ENCODE assay signal across 24 mouse cellular contexts in genomic region chr17:83753112-83753899, GRCm38 (mm10). TPM values are rescaled to one million over a fixed set of nuclear protein-coding genes. Genes with fewer than 3 reads are reported as not detected.
A peak's percentile ranks its signal among the peaks of the same experiment; 100 is the strongest.
DNase-seq lines count a peak whose midpoint lies in the region; ATAC-seq lines count a peak whose summit lies in the region.
"Had no signal": no experiment of that assay in that cellular context is flagged by ENCODE, and none has a peak within 500 bp of the region (broad histone marks: within the 10 kb centered on the region; RNA-seq: fewer than 3 reads in every experiment).

No protein-coding gene starts in this region.

- no peak overlapping the region for H3K4me3 ChIP-seq in forebrain, embryonic 12.5 days (replicated peaks)
- H3K4me3 ChIP-seq in forebrain, embryonic 16.5 days (replicated peaks; ENCODE audit: low read length) = no peak overlapping the region
- no peak overlapping the region for H3K4me3 ChIP-seq in midbrain, embryonic 10.5 days
- no peak overlapping the region for H3K4me3 ChIP-seq in midbrain, embryonic 11.5 days (ENCODE audit: low read depth, low read length)
- no peak overlapping the region for H3K4me3 ChIP-seq in forebrain, embryonic 14.5 days (ENCODE audit: low read depth, low read length)
- H3K4me3 ChIP-seq: heart, embryonic 15.5 days; limb, embryonic 13.5 days; liver, embryonic 12.5 days; stomach, embryonic 15.5 days had no signal

- peaks cover 11% of the 10 kb centered on the region; the same call in 1 of the 2 replicates for H3K36me3 ChIP-seq in forebrain, embryonic 12.5 days (replicated peaks)
- peaks cover 2% of the 10 kb centered on the region; the same call in 1 of the 2 replicates for H3K36me3 ChIP-seq in forebrain, embryonic 16.5 days (ENCODE audit: control insufficient read depth, insufficient read depth)
- peaks cover 24% of the 10 kb centered on the region for H3K36me3 ChIP-seq in midbrain, embryonic 10.5 days
- H3K36me3 ChIP-seq in midbrain, embryonic 11.5 days (ENCODE audit: control insufficient read depth, insufficient read depth, low read length) = no peaks in the 10 kb centered on the region
- H3K36me3 ChIP-seq in forebrain, embryonic 14.5 days (ENCODE audit: control insufficient read depth, insufficient read depth, low read length) = 0 out of 2 replicates have a peak, but pooled peaks cover 5% of the 10 kb centered on the region

- no peaks in the 10 kb centered on the region for H3K27me3 ChIP-seq in forebrain, embryonic 12.5 days
- no peaks in the 10 kb centered on the region for H3K27me3 ChIP-seq in forebrain, embryonic 16.5 days (replicated peaks; ENCODE audit: control insufficient read depth, insufficient read depth, low read length)
- no peaks in the 10 kb centered on the region for H3K27me3 ChIP-seq in midbrain, embryonic 10.5 days (ENCODE audit: low read depth, poor library complexity, severe bottlenecking)
- no peaks in the 10 kb centered on the region for H3K27me3 ChIP-seq in midbrain, embryonic 11.5 days (ENCODE audit: control insufficient read depth, insufficient read depth, low read length)
- H3K27me3 ChIP-seq in forebrain, embryonic 14.5 days (replicated peaks; ENCODE audit: control insufficient read depth, insufficient read depth, low read length) = no peaks in the 10 kb centered on the region
- H3K27me3 ChIP-seq: heart, embryonic 15.5 days; limb, embryonic 13.5 days; liver, embryonic 12.5 days; stomach, embryonic 15.5 days had no signal

- no peak overlapping the region for H3K4me2 ChIP-seq in forebrain, embryonic 12.5 days
- no peak overlapping the region for H3K4me2 ChIP-seq in forebrain, embryonic 16.5 days (ENCODE audit: low read length)
- H3K4me2 ChIP-seq in midbrain, embryonic 11.5 days = no peak overlapping the region
- H3K4me2 ChIP-seq in forebrain, embryonic 14.5 days (ENCODE audit: low read length) = no peak overlapping the region
- H3K4me2 ChIP-seq: heart, embryonic 15.5 days; limb, embryonic 13.5 days; liver, embryonic 12.5 days; stomach, embryonic 15.5 days had no signal

- peaks cover 11% of the 10 kb centered on the region for H3K4me1 ChIP-seq in forebrain, embryonic 12.5 days
- no peaks in the 10 kb centered on the region for H3K4me1 ChIP-seq in forebrain, embryonic 16.5 days (replicated peaks; ENCODE audit: control insufficient read depth, insufficient read depth, low read length)
- peaks cover 15% of the 10 kb centered on the region for H3K4me1 ChIP-seq in midbrain, embryonic 10.5 days
- no peaks in the 10 kb centered on the region for H3K4me1 ChIP-seq in midbrain, embryonic 11.5 days (ENCODE audit: control insufficient read depth, insufficient read depth, low read length)
- no peaks in the 10 kb centered on the region for H3K4me1 ChIP-seq in forebrain, embryonic 14.5 days (ENCODE audit: control insufficient read depth, insufficient read depth, low read length)
- H3K4me1 ChIP-seq: heart, embryonic 15.5 days; limb, embryonic 13.5 days; stomach, embryonic 15.5 days had no signal

- WGBS in forebrain, embryonic 12.5 days = 40% methylated on average over 11 of the region's 11 CpGs
- WGBS in forebrain, embryonic 16.5 days = 28% methylated on average over 11 of the region's 11 CpGs
- whole genome bisulfite sequencing in midbrain, embryonic 10.5 days = 76% methylated on average over 11 of the region's 11 CpGs
- WGBS in midbrain, embryonic 11.5 days = 71% methylated on average over 11 of the region's 11 CpGs
- 33% methylated on average over 11 of the region's 11 CpGs for WGBS in forebrain, embryonic 14.5 days

- H3K9me3 ChIP-seq in forebrain, embryonic 12.5 days = no peaks in the 10 kb centered on the region
- H3K9me3 ChIP-seq in forebrain, embryonic 16.5 days (ENCODE audit: control insufficient read depth, low read length) = no peaks in the 10 kb centered on the region
- no peaks in the 10 kb centered on the region for H3K9me3 ChIP-seq in midbrain, embryonic 10.5 days (replicated peaks)
- no peaks in the 10 kb centered on the region for H3K9me3 ChIP-seq in midbrain, embryonic 11.5 days (ENCODE audit: control insufficient read depth, low read length)
- H3K9me3 ChIP-seq in forebrain, embryonic 14.5 days (replicated peaks; ENCODE audit: control insufficient read depth, low read length) = no peaks in the 10 kb centered on the region
- H3K9me3 ChIP-seq: heart, embryonic 15.5 days; limb, embryonic 13.5 days; liver, embryonic 12.5 days; stomach, embryonic 15.5 days had no signal

- peak; percentile 33; the same call in 1 of the 2 replicates for ATAC-seq in forebrain, embryonic 12.5 days (ENCODE audit: low FRiP score)
- no peak for ATAC-seq in forebrain, embryonic 16.5 days
- no peak for ATAC-seq in midbrain, embryonic 11.5 days (ENCODE audit: low FRiP score)
- ATAC-seq in forebrain, embryonic 14.5 days = peak; percentile 68
- ATAC-seq: CD4-positive, CD25-positive, alpha-beta regulatory T cell, adult 4 months; liver, embryonic 12.5 days had no signal

- H3K9ac ChIP-seq in forebrain, embryonic 12.5 days = no peak overlapping the region
- no peak overlapping the region for H3K9ac ChIP-seq in forebrain, embryonic 16.5 days (replicated peaks; ENCODE audit: low read depth, low read length)
- no peak overlapping the region for H3K9ac ChIP-seq in midbrain, embryonic 11.5 days (ENCODE audit: low read length)
- H3K9ac ChIP-seq in forebrain, embryonic 14.5 days (ENCODE audit: low read length) = no peak overlapping the region
- H3K9ac ChIP-seq: heart, embryonic 15.5 days; limb, embryonic 13.5 days; liver, embryonic 12.5 days; stomach, embryonic 15.5 days had no signal

- DNase-seq in midbrain, embryonic 10.5 days (ENCODE audit: low spot score) = no peak
- no peak for DNase-seq in midbrain, embryonic 11.5 days (ENCODE audit: low spot score, missing footprints)
- DNase-seq in forebrain, embryonic 14.5 days (ENCODE audit: low spot score) = peak; percentile 33
- peak; percentile 35 for DNase-seq in retina, embryonic 14.5 days (ENCODE audit: low spot score)
- DNase-seq in adrenal gland, postnatal 25 days = no peak
- DNase-seq in testis, postnatal 14 days (ENCODE audit: low spot score) = no peak
- DNase-seq: adrenal gland, postnatal 10 days; cerebellum, adult 9-10 months; heart, postnatal 36 days; kidney, adult 2 months; layer of hippocampus, adult 9-11 months; lung, adult 18-20 months; lung, postnatal 10 days; right cerebral cortex, postnatal 4 days; thymus, adult 2 months; thymus, postnatal 4 days had no signal

- 0 out of 2 replicates have a peak overlapping the region, but pooled peaks have one; percentile 19 for H3K27ac ChIP-seq in forebrain, embryonic 12.5 days
- no peak overlapping the region for H3K27ac ChIP-seq in forebrain, embryonic 16.5 days (ENCODE audit: low read length)
- H3K27ac ChIP-seq in midbrain, embryonic 10.5 days (replicated peaks) = 0 out of 2 replicates have a peak overlapping the region, but pooled peaks have one; percentile 6
- H3K27ac ChIP-seq in midbrain, embryonic 11.5 days (ENCODE audit: low read depth, low read length) = no peak overlapping the region
- H3K27ac ChIP-seq in forebrain, embryonic 14.5 days (ENCODE audit: low read depth, low read length) = 0 out of 2 replicates have a peak overlapping the region, but pooled peaks have one; percentile 33
- H3K27ac ChIP-seq: heart, embryonic 15.5 days; kidney, postnatal 0 days; limb, embryonic 13.5 days; liver, embryonic 12.5 days; stomach, embryonic 15.5 days had no signal

RNA-seq across cellular contexts. Expression of gene Mta3, which starts 47.3 kb away (rescaled TPM):
- polyA plus RNA-seq in forebrain, embryonic 12.5 days (2016; fragmentation: Nextera tagmentation; extraction: Ambion mirVana) = 32.2 and 36.9 TPM in 2 replicates
- polyA plus RNA-seq in forebrain, embryonic 16.5 days (2015; fragmentation: Nextera tagmentation; extraction: Ambion mirVana) = 38.2 and 39.6 TPM in 2 replicates
- polyA plus RNA-seq in midbrain, embryonic 10.5 days (2016; fragmentation: Nextera tagmentation; extraction: Ambion mirVana) = 32.6 and 35.4 TPM in 2 replicates
- 28.8 and 31.1 TPM in 2 replicates for polyA plus RNA-seq in midbrain, embryonic 11.5 days (2014; fragmentation: Nextera tagmentation; extraction: Ambion mirVana)
- 26.5 and 28.1 TPM in 2 replicates for polyA plus RNA-seq in forebrain, embryonic 14.5 days (2014; fragmentation: Nextera tagmentation; extraction: Ambion mirVana)
- total RNA-seq in adrenal gland, postnatal 25 days (2021) = 63.0 and 88.2 TPM in 2 replicates

Comparison
In these comparisons a context has a peak if more than half of its experiments do, and no peak if none do; other contexts are left out.
1. ATAC-seq: peak in forebrain, embryonic 12.5 days (single experiment) and forebrain, embryonic 14.5 days (single experiment); none in forebrain, embryonic 16.5 days (single experiment) and midbrain, embryonic 11.5 days (single experiment).
2. H3K27ac ChIP-seq: peak in forebrain, embryonic 12.5 days (single experiment), midbrain, embryonic 10.5 days (single experiment) and forebrain, embryonic 14.5 days (single experiment); none in forebrain, embryonic 16.5 days (single experiment) and midbrain, embryonic 11.5 days (single experiment).
3. DNase-seq: peak in forebrain, embryonic 14.5 days (single experiment) and retina, embryonic 14.5 days (single experiment); none in midbrain, embryonic 10.5 days (single experiment), midbrain, embryonic 11.5 days (single experiment), adrenal gland, postnatal 25 days (single experiment) and testis, postnatal 14 days (single experiment).